Mouse (Mus musculus): ENCODE results near the gene Olfr1513. TPM values are rescaled to one million over a fixed set of nuclear protein-coding genes. Genes with fewer than 3 reads are reported as not detected.
"Not testable (repeated sequence)": the region's sequence is repeated elsewhere in the genome, so short reads cannot be mapped to it uniquely, and the experiment has no call there.

The Olfr1513 gene
- not detected in 2 replicates for polyA plus RNA-seq (2016; fragmentation: Nextera tagmentation; extraction: Ambion mirVana)

- WGBS: 85% methylated on average over 4 of the region's 4 CpGs
- H3K4me1 ChIP-seq: no peaks in the 10 kb centered on the region
- no peak for ATAC-seq (ENCODE audit: low FRiP score)
- H3K4me3 ChIP-seq (replicated peaks): no peak within 1 kb of the TSS
- H3K27ac ChIP-seq: no peak within 1 kb of the TSS
- H3K36me3 ChIP-seq (replicated peaks): no peaks in the 10 kb centered on the region
- H3K4me2 ChIP-seq: no peak within 1 kb of the TSS
- H3K9me3 ChIP-seq: no peaks in the 10 kb centered on the region
- no peaks in the 10 kb centered on the region for H3K27me3 ChIP-seq
- H3K9ac ChIP-seq: no peak within 1 kb of the TSS
Observed at GRCm38 (mm10) chr14:52356308-52356707, at the start of gene Olfr1513. Gene Olfr1513 (minus strand): TSS chr14:52356408.

- H3K9me3 ChIP-seq: no peaks in the 10 kb centered on the region
- ATAC-seq (ENCODE audit: low FRiP score): no peak
- H3K9ac ChIP-seq: no peak within 1 kb of the TSS
- no peak within 1 kb of the TSS for H3K4me2 ChIP-seq
- H3K4me1 ChIP-seq: no peaks in the 10 kb centered on the region
- H3K4me3 ChIP-seq (replicated peaks): no peak within 1 kb of the TSS
- H3K36me3 ChIP-seq (replicated peaks): no peaks in the 10 kb centered on the region
- no peaks in the 10 kb centered on the region for H3K27me3 ChIP-seq
- no peak within 1 kb of the TSS for H3K27ac ChIP-seq
- WGBS: 88% methylated on average over 4 of the region's 4 CpGs
Observed at GRCm38 (mm10) chr14:52397279-52397678, 41.1 kb upstream of the Olfr1513 start, which contains the start of gene Olfr1511. Gene Olfr1511 (minus strand): TSS chr14:52397379.

GRCm38 (mm10) chr14:52390084-52390848 is 34.1 kb upstream of the Olfr1513 start:
- ATAC-seq (ENCODE audit: low FRiP score): not testable (repeated sequence)

GRCm38 (mm10) chr14:52379068-52379467 is 22.9 kb upstream of the Olfr1513 start, which contains the start of gene Olfr1512:
Gene Olfr1512 (minus strand): TSS chr14:52379168.
- ATAC-seq (ENCODE audit: low FRiP score): no peak
- no peaks in the 10 kb centered on the region for H3K4me1 ChIP-seq
- H3K4me2 ChIP-seq: no peak within 1 kb of the TSS
- H3K9me3 ChIP-seq: no peaks in the 10 kb centered on the region
- H3K27me3 ChIP-seq: no peaks in the 10 kb centered on the region
- 73% methylated on average over 2 of the region's 2 CpGs for WGBS
- no peaks in the 10 kb centered on the region for H3K36me3 ChIP-seq (replicated peaks)
- no peak within 1 kb of the TSS for H3K27ac ChIP-seq
- H3K9ac ChIP-seq: no peak within 1 kb of the TSS
- no peak within 1 kb of the TSS for H3K4me3 ChIP-seq (replicated peaks)

More at GRCm38 (mm10) chr14:52390084-52390848, 34.1 kb upstream of the Olfr1513 start:
- not testable (repeated sequence) for H3K4me3 ChIP-seq (replicated peaks); H3K27me3 ChIP-seq; H3K4me1 ChIP-seq; H3K4me2 ChIP-seq; H3K9me3 ChIP-seq; H3K36me3 ChIP-seq (replicated peaks); H3K9ac ChIP-seq; H3K27ac ChIP-seq
- 86% methylated on average over 9 of the region's 9 CpGs for WGBS

- Histone ChIP-seq H3K27me3 (no peaks in the 10 kb centered on the region), H3K4me2 (no peak overlapping the region), H3K27ac (no peak overlapping the region), H3K4me3 (replicated peaks) (no peak overlapping the region), H3K9me3 (no peaks in the 10 kb centered on the region), H3K4me1 (no peaks in the 10 kb centered on the region), H3K9ac (no peak overlapping the region), H3K36me3 (replicated peaks) (no peaks in the 10 kb centered on the region)
- WGBS: 88% methylated on average over 3 of the region's 3 CpGs
- ATAC-seq (ENCODE audit: low FRiP score): no peak
Observed at GRCm38 (mm10) chr14:52368741-52369140, 12.5 kb upstream of the Olfr1513 start.

- 0 out of 2 replicates have a peak, but pooled peaks cover 2% of the 10 kb centered on the region for H3K9me3 ChIP-seq
- no peak overlapping the region for H3K4me2 ChIP-seq
- H3K9ac ChIP-seq: no peak overlapping the region
- ATAC-seq (ENCODE audit: low FRiP score): no peak
- H3K4me1 ChIP-seq: peaks cover 6% of the 10 kb centered on the region; the same call in 1 of the 2 replicates
- H3K36me3 ChIP-seq (replicated peaks): no peaks in the 10 kb centered on the region
- 77% methylated on average over 6 of the region's 6 CpGs for WGBS
- no peak overlapping the region for H3K27ac ChIP-seq
- no peaks in the 10 kb centered on the region for H3K27me3 ChIP-seq
- no peak overlapping the region for H3K4me3 ChIP-seq (replicated peaks)
Observed at GRCm38 (mm10) chr14:52339512-52339852, 16.7 kb downstream of the Olfr1513 start.

- H3K27me3 ChIP-seq: no peaks in the 10 kb centered on the region
- no peak overlapping the region for H3K9ac ChIP-seq
- no peak overlapping the region for H3K27ac ChIP-seq
- H3K9me3 ChIP-seq: no peaks in the 10 kb centered on the region
- peak; percentile 57 for ATAC-seq (ENCODE audit: low FRiP score)
- H3K4me3 ChIP-seq (replicated peaks): 0 out of 2 replicates have a peak overlapping the region, but pooled peaks have one; percentile 5
- H3K36me3 ChIP-seq (replicated peaks): no peaks in the 10 kb centered on the region
- H3K4me2 ChIP-seq: peak overlapping the region; percentile 42
- 35% methylated on average over 21 of the region's 21 CpGs for WGBS
- H3K4me1 ChIP-seq: peaks cover 6% of the 10 kb centered on the region; the same call in 1 of the 2 replicates
Observed at GRCm38 (mm10) chr14:52338751-52339511, 17.3 kb downstream of the Olfr1513 start.

- Histone ChIP-seq H3K4me1 (peaks cover 36% of the 10 kb centered on the region), H3K36me3 (replicated peaks) (no peaks in the 10 kb centered on the region), H3K9me3 (no peaks in the 10 kb centered on the region), H3K27me3 (no peaks in the 10 kb centered on the region), H3K27ac (peak overlapping the region; percentile 84; the same call in 1 of the 2 replicates), H3K4me3 (replicated peaks) (no peak overlapping the region), H3K4me2 (no peak overlapping the region), H3K9ac (no peak overlapping the region)
- WGBS: 15% methylated on average over 2 of the region's 3 CpGs
- no peak for ATAC-seq (ENCODE audit: low FRiP score)
Observed at GRCm38 (mm10) chr14:52332171-52332570, 24.0 kb downstream of the Olfr1513 start.

- H3K9ac ChIP-seq: no peak overlapping the region
- WGBS: 5% methylated on average over 4 of the region's 4 CpGs
- peak overlapping the region; percentile 34 for H3K4me2 ChIP-seq
- H3K4me3 ChIP-seq (replicated peaks): no peak overlapping the region
- no peaks in the 10 kb centered on the region for H3K36me3 ChIP-seq (replicated peaks)
- H3K27ac ChIP-seq: peak overlapping the region; percentile 84
- H3K9me3 ChIP-seq: no peaks in the 10 kb centered on the region
- peaks cover 45% of the 10 kb centered on the region for H3K4me1 ChIP-seq
- no peaks in the 10 kb centered on the region for H3K27me3 ChIP-seq
- no peak for ATAC-seq (ENCODE audit: low FRiP score)
Observed at GRCm38 (mm10) chr14:52331069-52331750, 25.0 kb downstream of the Olfr1513 start.

- Histone ChIP-seq H3K27me3 (no peaks in the 10 kb centered on the region), H3K36me3 (replicated peaks) (no peaks in the 10 kb centered on the region), H3K9me3 (no peaks in the 10 kb centered on the region), H3K4me3 (replicated peaks) (peak within 1 kb of the TSS; percentile 64), H3K4me1 (peaks cover 55% of the 10 kb centered on the region), H3K9ac (peak within 1 kb of the TSS; percentile 87), H3K4me2 (peak within 1 kb of the TSS; percentile 75), H3K27ac (peak within 1 kb of the TSS; percentile 95)
- ATAC-seq (ENCODE audit: low FRiP score): peak; percentile 64
- 0% methylated on average over 26 of the region's 26 CpGs for WGBS
Observed at GRCm38 (mm10) chr14:52327910-52328812, 28.0 kb downstream of the Olfr1513 start, which contains the start of gene Sall2. Gene Sall2 (minus strand): TSS chr14:52328762.

GRCm38 (mm10) chr14:52327375-52327901 is 28.8 kb downstream of the Olfr1513 start:
- Histone ChIP-seq H3K36me3 (replicated peaks) (0 out of 2 replicates have a peak, but pooled peaks cover 4% of the 10 kb centered on the region), H3K4me2 (peak overlapping the region; percentile 75), H3K27me3 (no peaks in the 10 kb centered on the region), H3K9ac (peak overlapping the region; percentile 87), H3K4me1 (peaks cover 55% of the 10 kb centered on the region), H3K4me3 (replicated peaks) (peak overlapping the region; percentile 64), H3K9me3 (no peaks in the 10 kb centered on the region), H3K27ac (peak overlapping the region; percentile 95)
- ATAC-seq (ENCODE audit: low FRiP score): peak; percentile 68
- under 1% methylated on average over 14 of the region's 14 CpGs for WGBS

Data from forebrain, embryonic 12.5 days (tissue).